Mouse (Mus musculus) lung, adult 2 months (tissue): ENCODE results near the gene Tlcd1.
"Not testable (repeated sequence)": the region's sequence is repeated elsewhere in the genome, so short reads cannot be mapped to it uniquely, and the experiment has no call there.

ENCODE experiments used
- CTCF ChIP-seq: fragments of 200-500 bp; IDR thresholded peaks from 2 replicates; pipeline ENCODE4 v1.5.1; 2011; ENCODE audit warnings: mild to moderate bottlenecking, low read length, control low read depth; ENCODE audit not compliant: insufficient read depth
- POLR2A ChIP-seq: fragments of 200-500 bp; IDR thresholded peaks from 2 replicates; pipeline ENCODE4 v1.6.1; 2011; ENCODE audit warnings: low read depth, mild to moderate bottlenecking, control low read depth, low read length, borderline replicate concordance; ENCODE audit errors: extremely low read depth

GRCm38 (mm10) chr11:78135314-78135713 lies 41.2 kb upstream of the Tlcd1 start:
- not testable (repeated sequence) for TF ChIP-seq CTCF, POLR2A
